Mouse (Mus musculus): ENCODE results near the gene Dynlrb1. TPM values are rescaled to one million over a fixed set of nuclear protein-coding genes. Genes with fewer than 3 reads are reported as not detected.

Gene Dynlrb1
- 341 and 361 TPM in 2 replicates for polyA plus RNA-seq (2016; fragmentation: Nextera tagmentation; extraction: Ambion mirVana)

- under 1% methylated on average over 50 of the region's 50 CpGs for WGBS
Observed at GRCm38 (mm10) chr2:155236362-155236992, at the start of gene Dynlrb1. Gene Dynlrb1, plus strand, starts transcription at chr2:155236533.

GRCm38 (mm10) chr2:155207419-155207818 lies 28.9 kb upstream of the Dynlrb1 start:
- peaks cover 68% of the 10 kb centered on the region for H3K36me3 ChIP-seq
- WGBS = 87% methylated on average over 2 of the region's 2 CpGs

More at GRCm38 (mm10) chr2:155236362-155236992, at the start of gene Dynlrb1:
- ATAC-seq (ENCODE audit: insufficient number of reproducible peaks, low FRiP score) = peak; percentile 98
- Histone ChIP-seq H3K9me3 (replicated peaks) (no peaks in the 10 kb centered on the region), H3K36me3 (peaks cover 11% of the 10 kb centered on the region), H3K27me3 (replicated peaks) (no peaks in the 10 kb centered on the region), H3K4me1 (replicated peaks) (peaks cover 32% of the 10 kb centered on the region), H3K4me2 (peak within 1 kb of the TSS; percentile 98), H3K4me3 (peak within 1 kb of the TSS; percentile 92), H3K27ac (ENCODE audit: poor library complexity, severe bottlenecking) (peak within 1 kb of the TSS; percentile 92), H3K9ac (peak within 1 kb of the TSS; percentile 91)

DNA sequence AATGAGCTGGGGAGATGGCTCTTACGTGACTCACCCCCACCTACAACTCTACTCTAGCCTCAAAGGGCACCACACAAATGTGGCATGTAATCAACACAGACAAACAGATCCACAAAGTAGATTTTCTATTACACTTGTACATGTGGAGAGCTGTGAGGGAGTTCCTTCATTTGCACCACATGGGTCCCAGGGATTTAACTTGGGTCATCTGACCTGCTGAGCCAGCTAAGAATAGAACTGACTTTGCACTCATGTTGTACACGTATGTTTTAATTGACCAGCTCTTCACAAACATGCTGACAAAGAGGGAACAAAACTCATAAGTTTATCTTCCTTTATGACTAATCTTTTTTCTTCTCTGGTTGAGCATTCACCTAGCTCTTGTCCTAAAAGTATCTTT lies 13.2 kb upstream of the Dynlrb1 start:
- Histone ChIP-seq H3K9me3 (replicated peaks) (no peaks in the 10 kb centered on the region), H3K27me3 (replicated peaks) (no peaks in the 10 kb centered on the region), H3K4me1 (replicated peaks) (peaks cover 16% of the 10 kb centered on the region), H3K27ac (ENCODE audit: poor library complexity, severe bottlenecking) (no peak overlapping the region), H3K9ac (no peak overlapping the region), H3K4me2 (no peak overlapping the region), H3K4me3 (no peak overlapping the region), H3K36me3 (peaks cover 76% of the 10 kb centered on the region)
- 68% methylated on average over 2 of the region's 2 CpGs for WGBS
- ATAC-seq (ENCODE audit: insufficient number of reproducible peaks, low FRiP score) = no peak

More at GRCm38 (mm10) chr2:155207419-155207818, 28.9 kb upstream of the Dynlrb1 start:
- Histone ChIP-seq H3K4me3 (no peak overlapping the region), H3K27ac (ENCODE audit: poor library complexity, severe bottlenecking) (no peak overlapping the region), H3K4me2 (no peak overlapping the region), H3K4me1 (replicated peaks) (peaks cover 4% of the 10 kb centered on the region; the same call in 1 of the 2 replicates), H3K9me3 (replicated peaks) (no peaks in the 10 kb centered on the region), H3K9ac (no peak overlapping the region), H3K27me3 (replicated peaks) (no peaks in the 10 kb centered on the region)
- no peak for ATAC-seq (ENCODE audit: insufficient number of reproducible peaks, low FRiP score)

DNA sequence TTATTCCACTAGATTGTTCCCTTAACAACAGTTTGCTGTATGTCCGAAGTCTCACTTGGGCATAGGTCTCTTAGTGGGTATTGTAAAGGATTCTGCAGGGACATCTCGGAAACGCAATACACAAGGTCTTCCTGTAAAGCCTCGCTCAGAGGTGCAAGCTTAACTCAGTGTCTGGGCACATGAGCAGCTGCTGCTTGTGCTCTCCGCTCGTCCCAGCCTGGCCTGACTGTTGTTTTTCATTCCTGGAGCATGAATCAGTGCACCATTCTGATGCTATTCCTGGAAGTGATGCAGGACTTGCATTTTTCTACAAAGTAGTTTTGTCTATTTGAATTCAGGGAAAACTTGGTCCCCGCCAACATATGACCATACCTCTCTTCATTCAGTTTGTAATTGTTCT lies 11.6 kb upstream of the Dynlrb1 start:
- no peak overlapping the region for H3K4me3 ChIP-seq
- peaks cover 16% of the 10 kb centered on the region for H3K4me1 ChIP-seq (replicated peaks)
- peak overlapping the region; percentile 55 for H3K27ac ChIP-seq (ENCODE audit: poor library complexity, severe bottlenecking)
- no peaks in the 10 kb centered on the region for H3K9me3 ChIP-seq (replicated peaks)
- WGBS = 64% methylated on average over 7 of the region's 7 CpGs
- H3K9ac ChIP-seq = no peak overlapping the region
- no peaks in the 10 kb centered on the region for H3K27me3 ChIP-seq (replicated peaks)
- ATAC-seq (ENCODE audit: insufficient number of reproducible peaks, low FRiP score) = no peak
- H3K4me2 ChIP-seq = no peak overlapping the region
- peaks cover 67% of the 10 kb centered on the region for H3K36me3 ChIP-seq

DNA sequence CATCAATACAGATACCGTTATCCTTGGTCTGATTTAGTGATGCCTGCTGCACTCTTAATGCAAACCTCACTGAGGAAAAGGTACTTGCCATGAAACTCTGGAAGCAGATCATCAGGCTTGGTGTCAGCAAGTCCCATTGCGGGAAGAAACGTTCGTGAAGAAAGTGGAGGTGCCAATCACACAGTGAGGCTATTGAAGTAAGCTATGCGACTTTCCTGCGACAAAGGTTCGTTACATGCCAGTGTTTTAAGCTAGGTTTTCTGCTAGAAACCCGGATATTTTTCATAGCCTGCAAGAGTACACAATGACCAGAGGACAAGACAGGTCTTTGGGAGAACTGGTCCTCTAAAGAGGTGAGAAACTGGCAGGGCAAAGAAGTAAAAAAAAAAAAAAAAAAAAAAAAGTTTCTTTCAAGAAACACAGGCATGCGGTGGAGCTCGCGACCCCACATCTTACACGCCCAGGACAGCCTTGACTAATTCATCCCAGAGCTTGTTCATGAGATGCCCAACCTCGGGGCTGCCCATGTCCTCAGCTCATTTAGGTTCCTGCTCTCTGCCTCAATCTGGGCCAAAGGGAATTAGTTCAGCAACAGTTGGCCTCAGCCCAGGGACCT lies 479 bp upstream of the Dynlrb1 start:
- ATAC-seq (ENCODE audit: insufficient number of reproducible peaks, low FRiP score) = peak; percentile 82
- H3K36me3 ChIP-seq = peaks cover 10% of the 10 kb centered on the region
- H3K4me3 ChIP-seq = peak overlapping the region; percentile 92
- peaks cover 26% of the 10 kb centered on the region for H3K4me1 ChIP-seq (replicated peaks)
- no peaks in the 10 kb centered on the region for H3K27me3 ChIP-seq (replicated peaks)
- H3K9ac ChIP-seq = peak overlapping the region; percentile 91
- WGBS = 7% methylated on average over 13 of the region's 13 CpGs
- peak overlapping the region; percentile 92 for H3K27ac ChIP-seq (ENCODE audit: poor library complexity, severe bottlenecking)
- H3K4me2 ChIP-seq = peak overlapping the region; percentile 98
- no peaks in the 10 kb centered on the region for H3K9me3 ChIP-seq (replicated peaks)

DNA sequence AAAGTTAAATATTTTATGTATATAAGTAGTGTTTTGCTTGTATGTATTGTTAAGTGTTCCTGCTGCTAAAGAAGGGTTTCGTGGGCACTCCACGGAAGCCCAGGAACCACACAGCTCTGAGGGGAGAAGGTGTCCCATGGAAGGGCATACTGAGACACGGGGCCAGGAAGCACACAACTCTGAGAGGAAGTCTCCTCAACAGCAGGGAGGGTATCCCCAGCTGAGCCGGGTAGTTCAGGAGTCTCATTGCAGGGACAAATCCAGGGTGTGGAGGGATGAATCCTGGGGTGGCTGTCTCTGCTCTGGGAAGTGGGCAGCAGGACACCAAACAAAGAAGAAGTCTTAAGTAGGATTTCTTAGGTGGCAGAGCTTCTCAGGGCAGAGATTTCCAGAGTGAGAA lies 943 bp downstream of the Dynlrb1 start:
- peaks cover 14% of the 10 kb centered on the region for H3K36me3 ChIP-seq

DNA sequence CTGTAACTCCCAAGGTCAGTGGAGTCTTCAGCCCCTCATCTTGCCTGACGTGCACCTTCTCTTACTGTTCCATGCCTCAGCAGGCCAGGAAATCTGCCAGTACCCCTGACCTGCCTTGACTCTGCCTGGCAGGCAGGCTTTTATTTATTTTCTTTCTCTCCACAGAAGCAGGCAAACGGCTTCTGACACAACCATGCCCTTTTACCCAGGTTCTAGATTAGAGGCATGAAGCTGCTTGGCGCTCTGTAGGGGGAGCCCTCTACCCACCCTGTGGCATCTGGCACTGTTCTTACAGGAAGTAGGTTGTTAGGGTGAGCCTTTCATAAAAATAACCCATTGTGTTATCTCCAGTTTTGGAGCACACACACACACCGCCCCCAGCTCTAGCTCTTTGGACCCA lies 4.6 kb downstream of the Dynlrb1 start:
- peaks cover 42% of the 10 kb centered on the region for H3K4me1 ChIP-seq (replicated peaks)
- no peak overlapping the region for H3K4me3 ChIP-seq
- H3K27me3 ChIP-seq (replicated peaks) = no peaks in the 10 kb centered on the region
- no peaks in the 10 kb centered on the region for H3K9me3 ChIP-seq (replicated peaks)
- no peak for ATAC-seq (ENCODE audit: insufficient number of reproducible peaks, low FRiP score)
- H3K27ac ChIP-seq (ENCODE audit: poor library complexity, severe bottlenecking) = no peak overlapping the region
- H3K4me2 ChIP-seq = no peak overlapping the region
- peaks cover 50% of the 10 kb centered on the region for H3K36me3 ChIP-seq
- 84% methylated on average over 4 of the region's 4 CpGs for WGBS
- H3K9ac ChIP-seq = no peak overlapping the region

More for the DNA sequence above, 943 bp downstream of the Dynlrb1 start:
- no peak for ATAC-seq (ENCODE audit: insufficient number of reproducible peaks, low FRiP score)
- Histone ChIP-seq H3K4me2 (peak overlapping the region; percentile 98), H3K27me3 (replicated peaks) (no peaks in the 10 kb centered on the region), H3K9me3 (replicated peaks) (no peaks in the 10 kb centered on the region), H3K9ac (peak overlapping the region; percentile 91), H3K4me3 (peak overlapping the region; percentile 92), H3K4me1 (replicated peaks) (peaks cover 33% of the 10 kb centered on the region), H3K27ac (ENCODE audit: poor library complexity, severe bottlenecking) (peak overlapping the region; percentile 9; the same call in 1 of the 2 replicates)
- 12% methylated on average over 4 of the region's 4 CpGs for WGBS

- peaks cover 43% of the 10 kb centered on the region for H3K4me1 ChIP-seq (replicated peaks)
- no peak overlapping the region for H3K9ac ChIP-seq
- H3K4me3 ChIP-seq = no peak overlapping the region
- WGBS = 66% methylated on average over 7 of the region's 7 CpGs
- H3K27me3 ChIP-seq (replicated peaks) = no peaks in the 10 kb centered on the region
- H3K9me3 ChIP-seq (replicated peaks) = no peaks in the 10 kb centered on the region
- no peak overlapping the region for H3K4me2 ChIP-seq
- H3K36me3 ChIP-seq = peaks cover 64% of the 10 kb centered on the region
- H3K27ac ChIP-seq (ENCODE audit: poor library complexity, severe bottlenecking) = 0 out of 2 replicates have a peak overlapping the region, but pooled peaks have one; percentile 11
- ATAC-seq (ENCODE audit: insufficient number of reproducible peaks, low FRiP score) = no peak
Observed at GRCm38 (mm10) chr2:155242296-155242855, 6.0 kb downstream of the Dynlrb1 start.

- Histone ChIP-seq H3K4me3 (no peak overlapping the region), H3K9me3 (replicated peaks) (no peaks in the 10 kb centered on the region), H3K27ac (ENCODE audit: poor library complexity, severe bottlenecking) (peak overlapping the region; percentile 7; the same call in 1 of the 2 replicates), H3K4me2 (no peak overlapping the region), H3K4me1 (replicated peaks) (peaks cover 19% of the 10 kb centered on the region), H3K36me3 (peaks cover 94% of the 10 kb centered on the region), H3K27me3 (replicated peaks) (no peaks in the 10 kb centered on the region), H3K9ac (no peak overlapping the region)
- ATAC-seq (ENCODE audit: insufficient number of reproducible peaks, low FRiP score) = no peak
- WGBS = 56% methylated on average over 4 of the region's 4 CpGs
Observed at GRCm38 (mm10) chr2:155246231-155246630, 9.9 kb downstream of the Dynlrb1 start.

DNA sequence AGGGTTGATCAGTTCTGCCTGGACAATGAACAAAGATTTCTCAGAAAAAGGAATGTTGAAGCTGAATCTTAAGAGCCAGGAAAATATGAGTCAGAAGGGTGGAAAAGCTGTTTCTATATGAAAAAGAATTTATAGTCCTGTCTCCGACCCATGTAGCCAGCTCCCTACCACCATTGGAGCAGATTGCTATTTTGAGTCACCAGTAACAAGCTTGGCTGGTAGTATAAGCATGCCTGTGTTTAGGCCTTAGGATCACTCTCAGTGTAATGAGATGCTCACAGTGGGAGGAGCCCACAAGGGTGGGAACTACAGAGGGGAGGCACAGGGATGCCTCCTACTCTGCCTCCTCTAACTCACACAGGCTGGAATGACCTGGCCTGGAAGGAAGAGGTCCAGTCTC lies 11.9 kb downstream of the Dynlrb1 start:
- H3K9ac ChIP-seq = no peak overlapping the region
- no peaks in the 10 kb centered on the region for H3K9me3 ChIP-seq (replicated peaks)
- no peak overlapping the region for H3K4me3 ChIP-seq
- no peak overlapping the region for H3K27ac ChIP-seq (ENCODE audit: poor library complexity, severe bottlenecking)
- 89% methylated on average over 1 of the region's 1 CpGs for WGBS
- peaks cover 86% of the 10 kb centered on the region for H3K36me3 ChIP-seq
- no peaks in the 10 kb centered on the region for H3K27me3 ChIP-seq (replicated peaks)
- no peak overlapping the region for H3K4me2 ChIP-seq
- no peak for ATAC-seq (ENCODE audit: insufficient number of reproducible peaks, low FRiP score)
- H3K4me1 ChIP-seq (replicated peaks) = peaks cover 14% of the 10 kb centered on the region

DNA sequence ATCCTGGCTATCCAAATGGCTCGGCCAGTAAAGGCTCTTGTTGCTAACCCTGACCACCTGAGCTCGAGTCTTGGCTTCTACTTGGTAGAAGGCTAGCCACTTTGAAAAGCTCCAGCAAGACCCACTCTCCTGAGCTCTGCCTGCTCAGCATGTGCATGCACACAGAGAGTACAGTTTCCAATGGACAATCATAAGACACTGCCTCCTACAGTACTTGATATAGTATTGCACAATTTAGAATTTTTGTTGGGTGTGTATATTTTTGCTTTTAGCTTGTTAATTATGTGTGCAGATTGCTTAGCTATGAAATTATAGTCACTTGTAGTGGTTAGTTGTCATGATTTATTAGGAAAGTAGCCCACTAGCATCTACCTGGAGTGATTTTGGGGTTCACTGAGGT lies 12.4 kb downstream of the Dynlrb1 start:
- Histone ChIP-seq H3K9me3 (replicated peaks) (no peaks in the 10 kb centered on the region), H3K36me3 (peaks cover 81% of the 10 kb centered on the region), H3K27me3 (replicated peaks) (no peaks in the 10 kb centered on the region), H3K27ac (ENCODE audit: poor library complexity, severe bottlenecking) (no peak overlapping the region), H3K4me1 (replicated peaks) (peaks cover 14% of the 10 kb centered on the region), H3K4me2 (no peak overlapping the region), H3K4me3 (no peak overlapping the region), H3K9ac (no peak overlapping the region)
- ATAC-seq (ENCODE audit: insufficient number of reproducible peaks, low FRiP score) = no peak
- 79% methylated on average over 2 of the region's 2 CpGs for WGBS

Data from heart, embryonic 12.5 days (tissue).